Mouse (Mus musculus): ENCODE data around the gene Tpst1.

DNA sequence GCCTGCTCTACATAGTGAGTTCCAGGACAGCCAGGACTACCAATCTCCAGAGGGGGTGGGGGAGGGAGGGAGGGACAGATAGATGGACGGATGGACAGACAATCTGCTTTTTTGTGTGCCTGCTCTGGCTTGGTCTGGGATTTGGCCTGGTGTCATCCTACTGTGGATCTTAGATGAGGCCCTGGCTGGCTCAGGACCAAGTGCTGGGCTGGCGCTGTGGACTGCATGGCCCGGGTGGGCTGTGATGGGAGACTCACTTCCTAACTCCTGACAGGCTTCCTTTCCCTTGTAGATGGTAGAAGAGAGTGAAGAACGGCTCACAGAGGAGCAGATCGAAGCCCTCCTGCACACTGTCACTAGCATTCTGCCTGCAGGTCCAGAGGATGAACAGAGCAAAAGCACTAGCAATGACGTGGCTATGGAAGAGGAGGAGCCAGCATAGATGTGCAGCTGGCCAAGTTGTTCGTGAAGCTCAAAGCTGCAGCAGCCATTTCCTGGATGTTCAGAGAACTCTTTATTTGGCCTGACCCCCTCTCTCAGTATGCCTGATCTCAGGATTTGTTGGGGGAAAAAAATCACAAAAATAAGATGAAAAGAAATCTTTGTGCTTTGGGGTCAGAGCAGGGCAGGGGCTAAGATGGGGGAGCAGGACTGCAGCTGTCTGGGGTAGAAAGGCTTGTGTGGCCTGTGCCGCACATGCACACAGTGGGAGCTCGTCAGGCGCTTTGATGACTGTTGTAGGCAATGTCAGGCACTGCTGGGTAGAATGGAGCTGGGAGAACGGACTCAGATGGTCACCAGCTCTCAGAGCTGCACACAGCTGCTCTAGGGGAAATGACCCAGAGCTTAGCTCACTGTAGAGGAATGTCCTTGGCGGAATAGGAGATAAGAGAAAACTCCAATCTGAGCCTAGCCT, 13.5 kb upstream of the Tpst1 start:
- TF ChIP-seq CTCF (IDR thresholded peaks at IDR 0.05; ENCODE audit: control insufficient read depth, insufficient read depth, insufficient read length) = no peak
- no peak for TF ChIP-seq MAX (IDR thresholded peaks at IDR 0.05)
- TF ChIP-seq MYOD1 (IDR thresholded peaks at IDR 0.05; ENCODE audit: control insufficient read depth, insufficient read length, low read depth) = no peak
